Mouse (Mus musculus) megakaryocyte-erythroid progenitor cell, adult 5 weeks (primary cell): ENCODE results near the gene Fam205a2. TPM values are rescaled to one million over a fixed set of nuclear protein-coding genes. Genes with fewer than 3 reads are reported as not detected.

Experiments
- polyA plus RNA-seq: library from polyadenylated mRNA; stranded (reverse); fragments of >175 nt; gene quantifications from 2 replicates; pipeline ENCODE4 v1.2.3, GENCODE M21; 2012

Gene Fam205a2
- not detected in 2 replicates for polyA plus RNA-seq

GRCm38 (mm10) chr4:42528075-42528474 lies at the start of gene Fam205a2:
Gene Fam205a2 (minus strand): TSS chr4:42528175.

Other genes with a start within 250 kb of the Fam205a2 start
- gene Gm21953, start 233.9 kb downstream of the Fam205a2 start, polyA plus RNA-seq, result 1.9 TPM in 1 of 2 replicates, not detected in the other
- gene Fam205a3, start 209.8 kb downstream of the Fam205a2 start, polyA plus RNA-seq, result not detected in 2 replicates
- 1.9 TPM in 1 of 2 replicates, not detected in the other for gene Gm21586, start 88.8 kb downstream of the Fam205a2 start, polyA plus RNA-seq
- 0.07 and 0.08 TPM in 2 replicates for gene Gm2163, start 61.4 kb downstream of the Fam205a2 start, polyA plus RNA-seq
- not detected in 2 replicates for gene Gm10591, start 84.0 kb upstream of the Fam205a2 start, polyA plus RNA-seq
- gene Gm2564, start 101.5 kb upstream of the Fam205a2 start, polyA plus RNA-seq, result not detected in 2 replicates
- gene Ccl27b, start 127.1 kb upstream of the Fam205a2 start, polyA plus RNA-seq, result not detected in 2 replicates
- gene Il11ra2, start 133.7 kb upstream of the Fam205a2 start, polyA plus RNA-seq, result not detected in 2 replicates
- not detected in 2 replicates for gene 4930578G10Rik, start 207.4 kb upstream of the Fam205a2 start, polyA plus RNA-seq
- not detected in 2 replicates for gene Ccl19, start 228.4 kb upstream of the Fam205a2 start, polyA plus RNA-seq
- gene Ccl21a, start 245.8 kb upstream of the Fam205a2 start, polyA plus RNA-seq, result not detected in 2 replicates